Mouse (Mus musculus): ENCODE data around the gene Dpp9. TPM values are rescaled to one million over a fixed set of nuclear protein-coding genes. Genes with fewer than 3 reads are reported as not detected.

Gene Dpp9
- polyA plus RNA-seq, 1 experiment from 2014 or later = 23.4 TPM

DNA sequence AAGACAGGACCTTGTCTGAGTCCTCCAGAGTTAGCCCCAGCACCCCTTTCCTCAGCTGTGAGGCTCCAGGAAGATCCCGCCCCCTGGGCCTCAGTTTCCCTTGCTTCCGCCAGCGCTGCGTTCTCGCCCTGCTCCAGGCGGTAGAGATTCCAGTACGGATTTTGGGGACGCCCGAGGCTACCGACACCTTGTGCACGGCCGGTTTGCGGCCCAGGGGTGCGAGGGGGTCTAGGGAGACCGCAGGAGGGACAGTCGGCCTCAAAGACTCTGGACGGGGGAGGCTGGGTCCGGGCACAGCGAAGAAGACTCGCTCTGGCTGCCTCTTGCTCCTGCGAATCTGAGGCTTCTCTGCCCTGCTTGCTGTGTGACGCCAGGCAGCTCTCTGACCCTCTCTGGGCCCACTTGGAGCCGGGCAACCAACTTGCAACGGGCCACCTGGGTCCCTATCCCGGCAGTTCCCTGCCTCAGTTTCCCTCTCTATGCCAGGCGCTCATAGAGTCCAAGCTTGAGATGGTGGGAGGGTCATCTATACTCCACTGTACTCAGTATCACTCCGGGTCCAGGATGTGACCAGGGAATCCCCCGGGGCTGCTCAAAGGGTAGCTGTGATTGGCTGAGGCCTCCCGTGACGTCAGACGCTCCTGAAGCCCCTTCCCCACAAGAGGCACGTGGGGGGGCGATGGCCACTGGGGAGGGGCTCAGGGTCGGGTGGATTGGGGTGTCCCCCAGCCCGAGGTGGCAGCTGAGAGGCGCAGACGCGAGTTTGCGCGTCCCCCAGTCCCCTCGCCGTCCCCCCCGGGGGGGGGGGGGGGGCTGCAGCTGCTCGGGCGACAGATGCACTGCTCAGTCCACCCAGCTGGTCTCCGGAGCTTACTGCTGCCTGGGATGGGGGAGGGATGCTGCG is 76.8 kb downstream of the Dpp9 start:
- Histone ChIP-seq H3K9ac (ENCODE audit: low read length) (peak overlapping the region; percentile 58), H3K9me3 (replicated peaks; ENCODE audit: control insufficient read depth, low read length) (no peaks in the 10 kb centered on the region), H3K36me3 (ENCODE audit: control insufficient read depth, insufficient read depth) (no peaks in the 10 kb centered on the region), H3K4me2 (ENCODE audit: low read depth, low read length) (peak overlapping the region; percentile 66), H3K4me1 (ENCODE audit: control insufficient read depth, insufficient read depth, low read length) (peaks cover 3% of the 10 kb centered on the region), H3K27ac (ENCODE audit: low read length) (no peak overlapping the region), H3K4me3 (ENCODE audit: low read length) (peak overlapping the region; percentile 47), H3K27me3 (ENCODE audit: control insufficient read depth, insufficient read depth, low read length) (peaks cover 79% of the 10 kb centered on the region)
- no peak for ATAC-seq (replicated peaks; ENCODE audit: extremely low read depth, insufficient read depth, low FRiP score)
- under 1% methylated on average over 47 of the region's 47 CpGs for WGBS

DNA sequence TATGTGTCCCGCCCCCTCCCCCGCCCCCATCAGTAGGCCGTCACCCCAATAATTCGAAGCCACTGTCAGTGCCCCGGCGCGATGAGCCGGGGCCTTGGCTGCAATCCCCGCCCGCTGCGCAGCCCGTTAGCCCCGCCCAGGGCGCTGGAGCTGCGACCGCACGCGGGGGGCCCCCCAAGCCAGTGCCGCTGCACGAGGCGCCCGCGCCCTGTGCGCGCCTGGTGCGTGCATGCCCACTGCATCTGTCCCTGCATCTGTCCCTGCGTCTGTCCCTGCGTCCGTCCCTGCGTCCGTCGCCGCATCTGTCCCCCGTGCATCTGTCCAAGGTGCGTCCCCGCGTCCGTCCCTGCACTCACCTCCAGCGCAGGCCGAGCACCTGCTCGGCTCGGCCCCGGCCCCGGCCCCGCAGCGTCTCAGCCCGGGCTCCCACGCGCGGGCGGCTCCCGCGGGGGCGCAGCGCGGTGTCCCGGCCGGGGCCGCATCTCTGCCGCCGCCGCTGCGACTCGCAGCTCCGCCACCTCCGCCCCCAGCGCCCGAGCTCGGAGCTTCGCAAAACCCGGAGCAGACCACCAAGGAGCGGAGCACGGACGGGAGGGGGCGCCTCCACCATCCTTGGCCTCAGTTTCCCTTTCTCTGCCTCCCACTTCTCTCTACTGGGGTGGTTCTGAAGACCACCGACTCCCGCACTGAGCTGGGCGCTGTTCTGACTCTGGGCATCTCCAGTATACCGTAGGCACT is 78.7 kb downstream of the Dpp9 start, which contains the start of gene Sema6b:
Gene Sema6b (minus strand): TSS at position 486 of the 738 bp plus-strand sequence.
- Histone ChIP-seq H3K9me3 (replicated peaks; ENCODE audit: control insufficient read depth, low read length) (no peaks in the 10 kb centered on the region), H3K4me3 (ENCODE audit: low read length) (peak within 1 kb of the TSS; percentile 70), H3K4me2 (ENCODE audit: low read depth, low read length) (peak within 1 kb of the TSS; percentile 98), H3K4me1 (ENCODE audit: control insufficient read depth, insufficient read depth, low read length) (peaks cover 3% of the 10 kb centered on the region), H3K27me3 (ENCODE audit: control insufficient read depth, insufficient read depth, low read length) (peaks cover 66% of the 10 kb centered on the region), H3K36me3 (ENCODE audit: control insufficient read depth, insufficient read depth) (no peaks in the 10 kb centered on the region), H3K27ac (ENCODE audit: low read length) (no peak within 1 kb of the TSS), H3K9ac (ENCODE audit: low read length) (peak within 1 kb of the TSS; percentile 61)
- ATAC-seq (replicated peaks; ENCODE audit: extremely low read depth, insufficient read depth, low FRiP score) = peak; percentile 30; the same call in 1 of the 2 replicates
- 1% methylated on average over 78 of the region's 79 CpGs for WGBS

DNA sequence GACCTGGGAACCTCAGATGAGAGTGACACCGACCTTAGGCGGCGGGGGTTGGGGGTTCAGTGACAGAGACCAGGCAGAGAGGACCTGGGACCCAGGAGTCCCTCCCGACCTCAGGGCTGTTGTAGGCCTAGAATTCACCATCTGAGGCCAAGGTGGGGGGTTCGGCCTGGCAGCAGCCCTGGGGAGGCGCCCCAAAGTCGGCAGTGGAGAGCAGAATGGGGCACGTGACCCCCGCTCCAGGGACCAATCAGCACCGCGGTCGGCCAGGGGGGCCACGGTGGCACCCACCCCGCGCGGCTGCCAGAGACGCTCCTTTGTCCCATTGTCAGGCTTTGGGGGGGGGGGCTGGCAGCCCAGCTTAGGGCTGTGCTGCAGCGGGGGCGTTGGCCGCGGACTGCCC is 79.3 kb downstream of the Dpp9 start:
- Histone ChIP-seq H3K36me3 (ENCODE audit: control insufficient read depth, insufficient read depth) (no peaks in the 10 kb centered on the region), H3K4me3 (ENCODE audit: low read length) (peak overlapping the region; percentile 70), H3K4me1 (ENCODE audit: control insufficient read depth, insufficient read depth, low read length) (peaks cover 9% of the 10 kb centered on the region), H3K27me3 (ENCODE audit: control insufficient read depth, insufficient read depth, low read length) (peaks cover 60% of the 10 kb centered on the region), H3K4me2 (ENCODE audit: low read depth, low read length) (peak overlapping the region; percentile 98), H3K27ac (ENCODE audit: low read length) (no peak overlapping the region), H3K9me3 (replicated peaks; ENCODE audit: control insufficient read depth, low read length) (no peaks in the 10 kb centered on the region), H3K9ac (ENCODE audit: low read length) (peak overlapping the region; percentile 40; the same call in 1 of the 2 replicates)
- 17% methylated on average over 15 of the region's 21 CpGs for WGBS
- ATAC-seq (replicated peaks; ENCODE audit: extremely low read depth, insufficient read depth, low FRiP score) = no peak

DNA sequence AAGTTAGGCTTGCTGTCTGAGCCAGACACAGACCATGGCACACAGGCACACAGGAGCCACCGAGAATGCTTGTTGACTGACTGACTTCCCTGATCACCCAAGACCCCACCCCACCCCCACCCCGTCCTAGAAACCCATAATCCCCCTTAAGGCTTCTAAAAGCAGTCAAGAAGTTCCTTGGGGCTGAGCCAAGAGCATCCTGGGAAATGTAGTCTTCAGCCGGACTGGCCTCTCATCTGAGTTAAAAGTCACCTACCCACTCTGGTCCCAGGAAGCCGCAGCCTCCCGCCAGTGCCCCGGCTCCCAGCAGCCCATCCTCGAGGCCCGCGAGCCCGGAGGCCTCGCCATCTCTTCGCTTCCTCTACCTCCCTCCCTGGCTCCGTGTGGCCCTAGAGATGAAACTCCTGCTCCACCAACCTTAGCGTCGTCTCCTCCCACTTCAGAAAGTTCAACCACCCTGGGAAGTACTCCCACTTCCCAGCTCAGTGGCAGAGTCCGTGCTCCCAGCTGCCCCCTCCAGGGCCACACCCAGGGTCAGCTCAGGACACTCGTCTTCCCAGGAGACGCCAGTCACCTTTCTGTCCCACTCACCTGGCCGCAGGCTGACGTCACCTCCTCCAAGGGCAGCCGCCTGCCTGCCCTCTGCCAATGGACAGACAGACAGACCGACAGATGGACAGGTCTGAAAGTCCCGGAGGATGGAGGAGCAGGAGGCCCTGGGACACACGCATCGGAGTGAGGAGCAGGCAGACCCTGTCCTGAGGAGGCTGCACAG is 80.7 kb downstream of the Dpp9 start:
- Histone ChIP-seq H3K9ac (ENCODE audit: low read length) (no peak overlapping the region), H3K4me3 (ENCODE audit: low read length) (no peak overlapping the region)

More for the DNA sequence above, 80.7 kb downstream of the Dpp9 start:
- Histone ChIP-seq H3K27me3 (ENCODE audit: control insufficient read depth, insufficient read depth, low read length) (peaks cover 50% of the 10 kb centered on the region), H3K4me2 (ENCODE audit: low read depth, low read length) (no peak overlapping the region), H3K36me3 (ENCODE audit: control insufficient read depth, insufficient read depth) (no peaks in the 10 kb centered on the region), H3K9me3 (replicated peaks; ENCODE audit: control insufficient read depth, low read length) (no peaks in the 10 kb centered on the region), H3K27ac (ENCODE audit: low read length) (no peak overlapping the region), H3K4me1 (ENCODE audit: control insufficient read depth, insufficient read depth, low read length) (peaks cover 14% of the 10 kb centered on the region)
- no peak for ATAC-seq (replicated peaks; ENCODE audit: extremely low read depth, insufficient read depth, low FRiP score)
- 21% methylated on average over 25 of the region's 25 CpGs for WGBS

MicroRNAs within 50 kb of the gene (microRNA counts, 519-probe panel; counts per million panel counts)
- microRNA mmu-miR-7b = 2,259 counts per million, percentile 43 among the panel's probes with 10 or more counts

Small RNA genes within 50 kb of the gene (microRNA-seq; reads per million reads assigned to microRNA genes)
- not detected for gene Gm44397
- 12.6 reads per million, percentile 30 among the genes with 10 or more reads in this experiment for gene Mir7b

Other genes starting within 250 kb of the Dpp9 start
- 6.6 and 6.9 TPM in 2 replicates for gene Shd, start 248.4 kb downstream of the Dpp9 start, polyA plus RNA-seq (2015; fragmentation: Nextera tagmentation; extraction: Ambion mirVana)
- 2.3 and 3.5 TPM in 2 replicates for gene Fsd1, start 232.4 kb downstream of the Dpp9 start, polyA plus RNA-seq (2015; fragmentation: Nextera tagmentation; extraction: Ambion mirVana)
- 16.6 and 17.9 TPM in 2 replicates for gene Stap2, start 213.3 kb downstream of the Dpp9 start, polyA plus RNA-seq (2015; fragmentation: Nextera tagmentation; extraction: Ambion mirVana)
- gene Mpnd, start 213.2 kb downstream of the Dpp9 start, polyA plus RNA-seq (2015; fragmentation: Nextera tagmentation; extraction: Ambion mirVana) = 77.4 and 78.0 TPM in 2 replicates
- gene Sh3gl1, start 182.3 kb downstream of the Dpp9 start, polyA plus RNA-seq (2015; fragmentation: Nextera tagmentation; extraction: Ambion mirVana) = 81.1 and 82.8 TPM in 2 replicates
- 12.1 and 12.7 TPM in 2 replicates for gene Chaf1a, start 178.5 kb downstream of the Dpp9 start, polyA plus RNA-seq (2015; fragmentation: Nextera tagmentation; extraction: Ambion mirVana)
- gene Ubxn6, start 143.9 kb downstream of the Dpp9 start, polyA plus RNA-seq (2015; fragmentation: Nextera tagmentation; extraction: Ambion mirVana) = 44.9 and 46.2 TPM in 2 replicates
- 82.7 and 88.3 TPM in 2 replicates for gene Hdgfl2, start 139.3 kb downstream of the Dpp9 start, polyA plus RNA-seq (2015; fragmentation: Nextera tagmentation; extraction: Ambion mirVana)
- gene Plin4, start 109.1 kb downstream of the Dpp9 start, polyA plus RNA-seq (2015; fragmentation: Nextera tagmentation; extraction: Ambion mirVana) = 1.7 TPM in 2 replicates
- 1.6 and 2.7 TPM in 2 replicates for gene Plin5, start 101.3 kb downstream of the Dpp9 start, polyA plus RNA-seq (2015; fragmentation: Nextera tagmentation; extraction: Ambion mirVana)
- 2.0 and 2.4 TPM in 2 replicates for gene Lrg1, start 96.9 kb downstream of the Dpp9 start, polyA plus RNA-seq (2015; fragmentation: Nextera tagmentation; extraction: Ambion mirVana)
- gene Sema6b, start 78.6 kb downstream of the Dpp9 start, polyA plus RNA-seq (2015; fragmentation: Nextera tagmentation; extraction: Ambion mirVana) = 0.70 and 1.2 TPM in 2 replicates
- gene Tnfaip8l1, start 56.4 kb downstream of the Dpp9 start, polyA plus RNA-seq (2015; fragmentation: Nextera tagmentation; extraction: Ambion mirVana) = 8.2 and 9.0 TPM in 2 replicates
- 69.9 and 75.1 TPM in 2 replicates for gene Mydgf, start 35.0 kb downstream of the Dpp9 start, polyA plus RNA-seq (2015; fragmentation: Nextera tagmentation; extraction: Ambion mirVana)
- 25.6 and 26.9 TPM in 2 replicates for gene Fem1a, start 37.9 kb upstream of the Dpp9 start, polyA plus RNA-seq (2015; fragmentation: Nextera tagmentation; extraction: Ambion mirVana)
- 7.6 and 8.6 TPM in 2 replicates for gene Ticam1, start 57.9 kb upstream of the Dpp9 start, polyA plus RNA-seq (2015; fragmentation: Nextera tagmentation; extraction: Ambion mirVana)
- gene Plin3, start 74.0 kb upstream of the Dpp9 start, polyA plus RNA-seq (2015; fragmentation: Nextera tagmentation; extraction: Ambion mirVana) = 79.3 and 89.4 TPM in 2 replicates
- 0.21 TPM in 1 of 2 replicates, not detected in the other for gene Arrdc5, start 81.4 kb upstream of the Dpp9 start, polyA plus RNA-seq (2015; fragmentation: Nextera tagmentation; extraction: Ambion mirVana)
- gene Uhrf1, start 84.4 kb upstream of the Dpp9 start, polyA plus RNA-seq (2015; fragmentation: Nextera tagmentation; extraction: Ambion mirVana) = 76.6 and 94.0 TPM in 2 replicates
- 23.8 and 33.0 TPM in 2 replicates for gene Kdm4b, start 107.2 kb upstream of the Dpp9 start, polyA plus RNA-seq (2015; fragmentation: Nextera tagmentation; extraction: Ambion mirVana)